Mouse (Mus musculus): Measurements from ENCODE around the gene Tnfrsf1a.

Tnfrsf1a gene

DNA sequence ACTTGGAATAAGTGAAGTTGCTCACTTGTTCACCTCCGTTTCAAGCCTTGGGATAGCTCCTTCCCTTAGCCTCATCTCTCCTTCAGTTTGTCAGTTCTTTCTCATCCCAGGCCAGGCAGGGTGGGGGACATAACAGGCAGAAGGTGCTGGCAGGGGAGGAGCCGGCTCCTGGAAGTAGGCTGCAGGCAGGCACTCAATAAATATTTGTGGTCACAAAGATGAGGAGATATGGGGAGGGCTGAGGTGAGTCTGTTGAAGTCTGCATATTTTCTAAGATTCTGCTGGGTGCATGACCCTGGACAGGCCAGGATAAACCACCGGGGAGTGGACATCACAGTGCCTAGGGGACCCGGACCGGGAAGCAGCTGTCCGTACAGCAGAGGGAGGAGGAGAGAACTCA is 25.6 kb upstream of the Tnfrsf1a start:
- no peak for DNase-seq (ENCODE audit: low spot score)

DNA sequence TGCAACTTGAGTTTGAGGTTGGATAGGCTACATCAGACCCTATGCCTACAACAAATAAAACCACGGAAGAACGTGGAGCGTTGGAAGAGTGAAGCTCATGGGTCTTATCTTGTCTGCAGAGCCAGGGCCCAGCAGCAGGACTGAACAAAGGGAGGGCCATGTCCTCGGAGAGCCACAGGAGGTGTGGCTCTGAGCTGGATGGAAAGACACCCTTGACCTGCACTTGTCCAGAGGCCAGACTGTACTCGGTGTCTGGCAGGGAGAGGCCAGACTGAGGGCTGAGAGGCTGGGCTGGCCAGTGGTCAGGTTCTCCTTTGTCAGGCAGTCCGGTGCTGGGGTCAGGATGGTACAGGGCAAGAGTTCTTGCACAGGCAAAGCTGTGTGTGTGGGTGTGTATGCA is 23.8 kb upstream of the Tnfrsf1a start:
- DNase-seq (ENCODE audit: low spot score): peak; percentile 31

DNA sequence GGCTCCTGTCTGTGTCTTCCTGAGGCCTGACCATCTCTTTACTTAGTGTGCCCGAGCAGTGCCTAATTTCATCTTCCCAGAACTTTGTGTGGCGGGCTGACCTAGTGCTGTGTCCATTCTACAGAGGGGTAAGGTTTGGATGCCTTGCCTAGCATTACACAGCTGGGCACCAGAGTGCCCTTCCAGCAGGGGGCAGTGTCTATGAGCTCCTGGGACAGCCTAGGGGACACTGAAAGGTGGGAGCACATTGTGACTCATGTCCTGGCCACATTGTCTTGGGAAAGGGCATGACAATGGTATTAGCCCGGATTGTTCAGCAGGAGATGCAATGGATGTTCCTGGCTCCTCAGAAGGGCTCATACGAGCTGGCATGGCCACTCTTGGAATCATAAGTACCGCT is 20.9 kb upstream of the Tnfrsf1a start:
- no peak for DNase-seq (ENCODE audit: low spot score)

DNA sequence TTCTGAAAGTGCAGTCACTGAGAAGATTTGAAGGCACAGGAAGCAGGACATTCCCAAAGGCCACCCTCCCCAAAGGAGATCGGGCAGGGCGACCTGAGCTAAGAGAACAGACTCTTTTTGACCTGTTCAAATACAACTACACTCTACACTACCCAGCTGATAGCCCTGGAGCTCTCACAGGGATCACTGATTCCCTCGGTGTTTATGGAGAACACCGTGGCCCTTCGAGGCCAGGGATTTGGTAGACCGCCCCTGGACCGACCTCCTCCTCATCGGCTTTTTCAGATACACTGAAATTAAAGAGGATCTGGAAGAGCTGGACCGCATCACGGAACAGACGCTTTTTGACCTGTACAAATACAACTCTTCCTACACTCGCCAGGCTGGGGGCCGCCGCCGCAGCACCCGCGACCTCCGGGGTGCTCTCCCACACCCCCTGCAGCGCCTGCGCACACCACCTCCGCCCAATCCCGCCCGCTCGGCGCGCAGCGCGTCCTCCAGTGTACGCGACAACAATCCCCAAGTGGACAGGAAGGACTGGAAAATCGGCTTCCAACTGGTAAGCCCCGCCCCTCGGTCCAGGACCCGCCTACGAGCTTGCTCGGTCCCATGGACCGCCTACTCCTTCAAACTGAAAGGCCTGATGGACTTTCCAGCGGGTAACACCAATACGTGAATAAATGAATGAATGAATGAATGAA is 18.4 kb upstream of the Tnfrsf1a start:
- DNase-seq (ENCODE audit: low spot score): peak; percentile 84

DNA sequence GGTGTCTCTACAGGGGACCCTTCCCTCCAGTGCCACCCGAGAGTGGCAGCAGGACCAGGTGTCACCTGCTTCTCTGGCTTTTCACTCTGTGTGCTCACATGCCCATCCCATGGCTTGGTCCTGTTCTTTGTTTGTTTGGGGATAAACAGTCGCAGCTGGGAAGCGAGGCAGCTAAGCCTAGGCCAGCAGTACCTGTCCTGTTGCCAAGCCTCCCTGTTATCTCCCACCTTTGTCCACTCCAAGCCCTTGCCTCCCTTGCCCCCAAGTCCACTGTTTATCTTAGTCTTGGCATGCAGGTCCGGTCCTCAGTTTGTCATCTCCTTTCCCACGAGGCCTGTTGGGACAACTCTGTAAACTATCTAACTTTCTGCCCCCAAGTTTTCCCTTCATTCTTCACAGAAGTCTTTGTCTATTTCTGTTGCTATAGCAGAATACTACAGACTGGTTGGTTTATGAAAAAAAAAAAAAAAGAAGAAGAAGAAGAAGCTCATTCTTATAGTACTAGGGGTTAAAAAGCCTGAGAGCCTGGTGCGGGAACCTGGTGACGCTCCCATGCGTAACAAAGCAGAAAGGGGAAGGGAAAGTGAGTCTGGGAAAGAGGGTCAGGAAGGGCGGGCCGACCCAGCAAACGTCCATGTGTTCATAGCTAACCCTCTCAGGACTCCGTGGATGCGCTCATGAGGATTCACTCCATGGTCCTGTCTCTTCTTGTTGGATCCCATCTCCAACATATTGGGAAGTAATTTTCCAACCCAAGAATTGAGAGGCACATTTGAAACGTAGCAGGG is 15.9 kb upstream of the Tnfrsf1a start:
- no peak for DNase-seq (ENCODE audit: low spot score)

DNA sequence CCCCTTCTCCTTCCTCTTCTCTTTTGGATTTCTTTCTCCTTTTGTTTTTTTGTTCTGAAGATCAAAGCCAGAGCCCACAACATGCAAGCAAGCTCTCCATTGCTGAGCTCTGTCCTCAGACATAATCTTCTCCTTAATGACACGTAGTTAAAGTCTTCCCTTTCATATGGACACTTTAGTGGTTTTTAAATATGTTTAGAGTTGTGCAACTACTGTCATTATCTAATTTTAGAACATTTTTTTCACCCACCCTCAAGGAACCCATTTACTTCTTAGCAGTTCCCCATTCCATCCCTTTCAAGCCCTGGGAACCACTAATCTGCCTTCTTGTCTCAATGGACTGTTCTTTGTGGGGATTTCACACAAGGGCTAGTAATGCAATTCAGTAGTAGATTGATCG is 14.8 kb upstream of the Tnfrsf1a start:
- DNase-seq (ENCODE audit: low spot score): no peak

DNA sequence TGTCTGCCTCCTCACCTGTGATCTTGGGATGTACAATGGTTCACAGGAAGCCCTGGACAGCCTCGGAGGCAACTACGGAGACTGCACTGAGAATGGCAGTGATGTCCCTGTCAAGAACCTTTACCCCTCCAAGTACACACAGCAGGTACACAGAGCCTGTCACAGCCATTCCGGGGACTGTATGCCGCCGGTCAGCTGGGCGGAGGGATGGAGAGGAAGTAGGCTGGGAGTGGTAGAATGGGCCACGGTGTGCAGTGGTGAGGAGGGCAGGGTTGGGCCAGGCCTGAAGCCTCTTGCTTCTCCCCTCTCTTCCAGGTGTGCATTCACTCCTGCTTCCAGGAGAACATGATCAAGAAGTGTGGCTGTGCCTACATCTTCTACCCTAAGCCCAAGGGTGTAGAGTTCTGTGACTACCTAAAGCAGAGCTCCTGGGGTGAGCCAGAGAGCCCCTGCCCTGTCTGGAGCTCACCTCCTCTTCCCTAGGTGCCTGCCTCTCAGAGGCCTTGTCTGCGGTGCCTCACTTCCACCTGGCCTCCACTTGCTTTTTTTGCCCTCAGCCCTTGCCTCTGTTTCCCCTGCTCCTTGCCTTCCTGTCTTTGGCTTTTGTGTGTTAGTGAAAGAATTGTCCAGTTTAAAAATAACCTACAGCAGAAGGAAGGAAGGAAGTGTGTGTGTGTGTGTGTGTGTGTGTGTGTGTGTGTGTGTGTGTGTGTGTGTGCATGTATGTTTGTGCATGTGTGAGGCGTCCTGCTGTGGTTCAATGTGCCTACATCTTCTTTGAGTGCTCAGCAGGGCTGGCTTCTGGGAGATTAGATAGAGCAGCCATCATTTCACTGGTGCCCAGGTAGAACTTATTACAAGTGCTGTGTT is 10.1 kb upstream of the Tnfrsf1a start:
- DNase-seq (ENCODE audit: low spot score): no peak

DNA sequence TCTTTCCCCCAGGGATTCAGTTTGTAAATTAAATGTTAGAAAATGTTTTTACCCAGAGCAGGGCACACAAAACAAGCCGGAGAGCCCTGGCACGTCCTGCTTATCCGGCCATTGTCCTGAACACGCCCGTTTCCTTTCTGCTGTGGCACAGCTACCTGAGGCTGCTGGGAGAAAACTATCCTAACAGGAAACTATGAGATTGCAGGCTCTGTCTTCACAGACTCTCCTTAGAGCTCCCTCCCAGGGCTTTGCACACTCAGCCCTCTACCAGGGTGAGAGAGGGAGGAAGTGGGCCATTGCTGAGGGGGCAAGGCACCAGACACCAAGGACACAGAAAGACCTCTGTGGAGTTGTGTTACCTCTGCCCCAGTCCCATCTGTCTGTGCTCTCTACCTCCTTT is 8.9 kb upstream of the Tnfrsf1a start:
- no peak for DNase-seq (ENCODE audit: low spot score)

DNA sequence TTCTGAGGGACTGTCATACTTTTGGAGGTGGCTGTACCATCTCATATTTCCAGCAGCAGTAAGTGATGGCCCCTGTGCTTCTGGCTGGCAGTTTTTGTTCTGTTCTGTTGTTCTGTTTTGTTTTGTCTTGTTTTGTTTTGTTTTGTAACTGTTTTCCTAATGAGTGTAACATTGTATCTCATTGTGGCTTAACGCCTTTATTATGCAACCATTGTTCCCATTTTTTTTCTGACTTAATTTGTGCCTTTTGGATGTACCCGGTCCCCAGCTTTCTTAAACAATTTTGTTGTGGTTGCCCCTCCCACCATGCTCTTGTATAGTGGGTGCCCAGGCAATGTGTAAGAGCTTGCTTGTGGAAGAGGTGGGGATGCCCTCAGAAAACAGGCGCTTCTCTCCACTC is 7.0 kb upstream of the Tnfrsf1a start:
- no peak for DNase-seq (ENCODE audit: low spot score)

DNA sequence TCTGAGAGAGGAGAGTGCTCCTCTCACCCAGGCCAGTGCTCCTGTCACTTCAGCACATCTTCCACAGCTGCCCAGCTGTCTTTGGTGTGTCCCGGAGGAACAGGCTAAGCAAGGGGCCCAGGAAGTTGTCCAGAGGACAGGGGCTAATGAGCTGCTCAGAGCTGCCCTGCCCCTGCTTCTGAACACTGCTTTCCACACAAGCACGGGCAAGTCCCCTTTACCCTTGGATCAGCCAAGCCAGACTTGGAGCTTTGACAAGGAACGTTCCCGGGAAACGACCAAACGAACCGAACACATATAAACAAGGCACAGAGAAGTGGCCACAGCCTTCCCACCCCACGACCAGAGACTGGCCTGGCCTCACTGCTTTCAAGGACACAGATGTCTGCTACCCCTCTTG is 5.1 kb upstream of the Tnfrsf1a start:
- DNase-seq (ENCODE audit: low spot score): no peak

DNA sequence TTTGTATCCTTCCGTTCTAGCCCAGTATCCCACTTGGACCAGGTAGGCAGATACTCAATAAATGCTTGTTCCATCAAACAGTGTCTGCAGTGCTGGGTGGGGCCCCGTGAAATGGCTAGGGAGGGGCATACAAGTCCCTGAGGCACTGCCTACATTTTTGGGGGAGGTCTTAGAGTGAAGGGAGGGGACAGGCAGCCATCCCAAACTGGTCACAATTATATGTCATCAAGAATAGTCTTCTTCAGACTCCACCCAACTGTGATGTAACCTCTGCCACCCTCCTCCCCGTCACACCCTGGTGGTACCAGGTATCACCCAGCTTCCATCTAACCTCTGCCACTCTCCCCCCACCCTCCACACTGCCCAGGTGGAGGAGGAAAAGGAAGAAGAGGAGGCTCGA is 4.3 kb upstream of the Tnfrsf1a start:
- DNase-seq (ENCODE audit: low spot score): no peak

DNA sequence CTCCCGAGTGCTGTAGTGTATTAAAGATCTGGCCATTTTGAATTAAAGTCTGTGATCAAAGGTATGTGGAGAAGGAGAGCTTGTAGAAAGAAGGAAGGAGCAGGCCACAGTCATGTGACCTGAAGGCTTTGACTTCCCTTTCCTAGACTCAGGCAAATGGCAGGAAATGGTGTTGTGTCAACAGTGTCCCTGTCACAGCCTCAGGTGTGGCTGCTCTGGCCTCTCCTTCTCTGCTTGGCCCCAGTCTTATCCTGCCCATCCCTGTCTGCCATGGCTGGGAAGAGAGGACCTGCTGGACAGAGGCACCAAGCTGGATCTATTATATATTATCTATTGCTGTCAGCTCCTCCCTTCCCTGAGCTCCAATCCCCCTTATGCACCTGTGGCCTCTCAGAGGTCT is 3.5 kb upstream of the Tnfrsf1a start:
- no peak for DNase-seq (ENCODE audit: low spot score)

DNA sequence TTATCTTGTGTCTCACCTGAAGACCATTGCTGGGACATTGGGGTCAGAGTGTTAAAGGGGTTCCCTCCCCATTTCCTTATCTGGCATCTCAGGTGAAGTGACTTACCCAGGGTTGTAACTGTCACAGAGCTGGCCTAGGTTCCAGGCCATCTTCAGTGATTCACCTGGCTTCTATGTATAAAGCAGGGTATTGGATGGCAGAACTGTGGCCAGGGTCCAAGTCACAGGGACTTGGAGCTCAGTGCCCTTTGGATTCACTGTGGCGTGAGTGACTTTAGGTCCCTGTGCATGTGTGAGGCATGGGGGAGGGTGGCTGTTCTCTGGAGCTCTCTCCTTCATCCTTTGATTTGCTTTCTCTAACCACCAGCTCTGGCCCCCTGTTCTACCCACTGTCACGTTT is 3.1 kb upstream of the Tnfrsf1a start:
- no peak for DNase-seq (ENCODE audit: low spot score)

DNA sequence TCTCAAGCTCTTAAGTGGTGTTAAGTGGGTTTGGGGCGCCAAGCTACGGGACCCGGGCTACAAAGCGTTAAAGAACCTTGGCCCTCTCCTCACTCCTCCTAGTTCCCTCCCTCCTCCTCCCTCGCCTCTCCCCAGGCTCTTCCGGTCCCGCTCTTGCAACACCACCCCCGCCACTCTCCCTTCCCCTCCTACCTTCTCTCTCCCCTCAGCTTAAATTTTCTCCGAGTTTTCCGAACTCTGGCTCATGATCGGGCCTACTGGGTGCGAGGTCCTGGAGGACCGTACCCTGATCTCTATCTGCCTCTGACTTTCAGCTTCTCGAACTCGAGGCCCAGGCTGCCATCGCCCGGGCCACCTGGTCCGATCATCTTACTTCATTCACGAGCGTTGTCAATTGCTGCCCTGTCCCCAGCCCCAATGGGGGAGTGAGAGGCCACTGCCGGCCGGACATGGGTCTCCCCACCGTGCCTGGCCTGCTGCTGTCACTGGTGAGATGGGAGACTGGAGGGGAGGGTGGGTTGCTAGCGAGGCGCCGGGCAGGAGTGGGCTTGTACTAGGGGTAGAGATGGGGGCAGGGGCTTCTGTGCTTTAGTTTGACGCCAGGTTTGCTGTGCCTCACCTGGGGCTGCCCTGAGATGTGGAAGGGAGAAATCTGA is 541 bp downstream of the Tnfrsf1a start:
- DNase-seq (ENCODE audit: low spot score): peak; percentile 64

DNA sequence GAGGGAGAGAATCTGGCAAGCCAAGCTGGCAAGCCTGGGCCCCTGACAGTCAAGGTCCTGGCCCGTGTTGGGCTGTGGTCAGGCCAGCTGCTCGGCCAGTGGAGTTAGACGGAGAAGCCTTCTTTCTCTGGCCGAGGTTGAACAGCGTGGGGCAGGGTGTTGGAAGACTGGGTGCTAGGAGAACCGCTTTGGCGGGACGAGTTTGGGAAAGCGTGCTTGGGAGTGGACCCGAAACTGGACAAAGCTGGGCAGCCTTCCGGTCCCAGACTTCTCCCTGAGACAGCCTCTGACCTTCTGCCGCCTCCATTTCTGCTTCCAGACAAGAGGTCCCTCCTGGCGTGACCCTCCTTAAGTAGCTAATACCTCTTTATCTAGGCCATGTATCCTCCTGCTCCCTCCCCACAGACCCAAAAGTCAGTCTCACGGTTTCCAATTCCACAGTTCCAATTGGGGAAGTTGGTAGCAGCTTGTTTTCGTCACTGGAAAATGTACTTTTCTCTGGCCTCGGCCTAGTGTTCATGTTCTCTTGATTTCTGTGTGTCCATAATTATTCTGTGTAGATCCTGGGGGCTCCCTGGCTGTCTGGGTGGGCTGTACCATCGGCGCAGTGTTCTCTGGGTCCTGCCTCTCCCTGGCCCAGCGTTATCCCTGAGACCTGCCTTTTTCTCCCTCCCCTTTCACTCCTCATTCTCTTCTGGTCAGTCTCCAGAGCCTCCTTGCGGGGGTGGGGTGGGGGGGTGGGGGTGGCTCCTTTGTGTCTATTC is 1.3 kb downstream of the Tnfrsf1a start:
- peak; percentile 34 for DNase-seq (ENCODE audit: low spot score)

DNA sequence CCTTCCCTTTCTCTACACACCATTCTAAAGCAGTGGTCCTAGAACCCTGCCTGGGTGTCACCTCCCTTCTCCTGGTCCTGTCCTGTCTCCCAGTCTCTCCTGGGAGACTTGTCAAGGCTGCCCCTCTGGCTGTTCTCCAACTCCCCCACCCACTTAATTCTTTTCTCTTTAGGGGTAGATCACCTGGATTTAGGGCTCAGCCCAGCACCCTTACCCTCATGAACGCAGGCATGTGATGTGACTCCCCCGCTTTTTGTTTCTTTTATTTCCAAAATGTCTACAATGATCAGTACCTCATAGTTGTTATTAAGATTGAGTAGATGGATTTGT is 1.8 kb downstream of the Tnfrsf1a start:
- DNase-seq (ENCODE audit: low spot score): no peak

DNA sequence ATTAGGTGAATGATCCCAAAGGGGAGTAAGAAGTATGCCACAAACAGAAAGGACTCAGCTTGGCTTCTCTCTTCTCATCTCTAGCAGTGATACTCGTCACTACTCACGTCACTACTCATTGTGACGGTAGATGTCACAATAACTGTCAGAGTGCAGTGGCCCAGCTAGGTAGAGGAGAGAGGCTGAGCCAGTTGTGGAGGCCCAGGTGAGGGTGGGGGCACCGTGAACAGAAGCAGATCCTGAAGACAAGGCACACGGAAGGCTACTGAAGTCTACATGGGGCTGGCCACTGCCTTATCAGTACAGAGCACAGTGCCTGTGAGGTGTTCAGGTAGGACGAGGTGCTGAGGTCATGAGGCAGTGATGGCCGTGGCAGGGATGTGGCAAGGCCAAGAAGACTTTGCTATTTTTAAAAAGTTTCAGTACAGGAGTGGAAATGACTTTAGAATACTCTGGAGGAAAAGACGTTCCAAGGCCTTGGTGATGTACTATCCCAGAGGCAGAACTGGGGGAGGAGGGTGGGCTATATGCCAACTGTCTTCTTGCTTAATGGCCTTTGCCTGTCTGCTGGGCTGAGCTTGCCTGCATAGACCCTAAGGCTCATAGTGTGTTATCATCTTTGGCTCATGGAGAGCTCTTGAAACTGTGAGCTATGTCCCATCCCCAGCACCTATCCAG is 2.3 kb downstream of the Tnfrsf1a start:
- DNase-seq (ENCODE audit: low spot score): no peak

DNA sequence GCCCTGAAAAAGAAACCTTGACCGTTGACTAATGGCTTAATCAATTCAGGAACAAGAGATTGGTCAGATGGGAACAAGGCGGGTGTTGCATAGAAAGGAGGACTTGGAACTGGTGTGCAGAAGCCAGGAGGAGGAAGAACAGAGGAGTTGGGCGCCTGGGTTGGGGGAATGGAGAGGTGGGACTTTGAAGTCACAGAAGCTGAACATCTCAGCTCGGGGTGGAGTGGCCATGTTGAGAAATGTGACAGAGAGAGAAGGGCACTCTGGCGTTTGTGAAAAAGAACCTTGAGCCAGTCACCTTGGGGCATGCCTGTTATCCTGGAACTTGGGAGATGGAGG is 2.9 kb downstream of the Tnfrsf1a start:
- DNase-seq (ENCODE audit: low spot score): no peak

DNA sequence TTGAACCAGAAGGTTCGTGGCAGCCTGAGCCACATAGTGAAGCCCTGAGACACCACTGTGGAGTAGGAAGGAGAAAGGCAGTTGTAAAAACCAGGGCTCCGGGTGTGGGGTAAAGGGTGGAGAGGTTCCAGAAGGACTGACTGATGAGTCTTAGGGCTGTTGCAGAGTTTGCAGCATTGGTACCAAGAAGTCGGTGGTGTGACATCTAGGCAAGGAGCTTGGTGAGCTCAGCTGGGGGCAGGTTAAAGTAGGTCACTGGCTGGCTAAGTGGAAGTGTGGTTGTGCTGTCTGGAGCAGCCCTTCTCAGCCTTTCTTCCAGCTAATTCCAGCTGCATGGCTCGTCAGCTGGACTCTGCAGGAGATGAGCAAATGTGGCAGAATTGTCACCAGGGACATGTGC is 3.6 kb downstream of the Tnfrsf1a start:
- no peak for DNase-seq (ENCODE audit: low spot score)

DNA sequence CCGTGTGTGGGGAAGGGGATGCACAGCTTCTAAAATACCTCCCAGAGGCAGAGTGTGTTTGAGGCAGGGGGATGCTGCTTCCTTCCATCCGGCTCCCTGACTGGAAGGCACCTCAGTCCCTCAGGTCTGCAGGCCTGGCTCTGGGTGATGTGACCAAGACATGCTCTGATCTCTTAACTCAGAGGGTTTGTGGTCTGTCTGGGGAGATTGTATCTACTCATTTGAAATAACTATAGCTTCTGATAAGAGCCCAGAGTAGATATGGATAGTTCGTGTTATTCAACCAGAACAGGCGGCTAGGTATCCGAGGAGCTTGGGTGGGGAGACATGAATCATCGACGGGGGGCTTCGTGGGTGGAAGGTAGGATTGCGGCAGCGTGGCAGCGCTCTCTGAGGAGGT is 4.1 kb downstream of the Tnfrsf1a start:
- DNase-seq (ENCODE audit: low spot score): no peak

DNA sequence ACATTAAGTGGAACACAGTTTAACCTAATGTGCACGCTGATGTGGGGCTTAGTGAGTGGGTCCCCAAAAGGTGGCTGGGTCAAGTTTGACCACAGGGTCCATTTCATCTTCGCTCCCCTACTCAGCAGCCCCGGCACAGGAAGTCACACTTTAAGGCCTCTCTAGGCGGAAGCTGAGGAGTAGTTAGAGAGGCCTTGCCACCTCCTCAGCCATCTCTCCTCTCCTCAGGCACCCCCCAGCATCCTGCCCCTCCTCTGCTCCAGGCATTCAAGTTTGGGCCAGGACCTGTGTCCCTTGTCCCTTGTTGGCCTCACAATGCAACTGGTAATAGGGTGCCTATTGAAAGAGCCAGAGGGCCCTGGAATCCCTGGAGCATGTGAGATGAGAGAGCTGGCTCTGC is 4.5 kb downstream of the Tnfrsf1a start:
- no peak for DNase-seq (ENCODE audit: low spot score)

Measured in MN1 (cell line).